Mouse (Mus musculus) lung, adult 2 months (tissue): ENCODE results near the gene Nrap.

Source experiments
- CTCF ChIP-seq: fragments of 200-500 bp; IDR thresholded peaks from 2 replicates; pipeline ENCODE4 v1.5.1; 2011; ENCODE audit warnings: mild to moderate bottlenecking, low read length, control low read depth; ENCODE audit not compliant: insufficient read depth
- POLR2A ChIP-seq: fragments of 200-500 bp; IDR thresholded peaks from 2 replicates; pipeline ENCODE4 v1.6.1; 2011; ENCODE audit warnings: low read depth, mild to moderate bottlenecking, control low read depth, low read length, borderline replicate concordance; ENCODE audit errors: extremely low read depth

GRCm38 (mm10) chr19:56363721-56364460 is 25.9 kb downstream of the Nrap start:
- TF ChIP-seq CTCF, result no peak
- TF ChIP-seq POLR2A, result no peak
